Mouse (Mus musculus): ENCODE results near the gene Tescl. TPM values are rescaled to one million over a fixed set of nuclear protein-coding genes. Genes with fewer than 3 reads are reported as not detected.

The Tescl gene
- total and polyA plus RNA-seq, 3 experiments, result not detected

DNA sequence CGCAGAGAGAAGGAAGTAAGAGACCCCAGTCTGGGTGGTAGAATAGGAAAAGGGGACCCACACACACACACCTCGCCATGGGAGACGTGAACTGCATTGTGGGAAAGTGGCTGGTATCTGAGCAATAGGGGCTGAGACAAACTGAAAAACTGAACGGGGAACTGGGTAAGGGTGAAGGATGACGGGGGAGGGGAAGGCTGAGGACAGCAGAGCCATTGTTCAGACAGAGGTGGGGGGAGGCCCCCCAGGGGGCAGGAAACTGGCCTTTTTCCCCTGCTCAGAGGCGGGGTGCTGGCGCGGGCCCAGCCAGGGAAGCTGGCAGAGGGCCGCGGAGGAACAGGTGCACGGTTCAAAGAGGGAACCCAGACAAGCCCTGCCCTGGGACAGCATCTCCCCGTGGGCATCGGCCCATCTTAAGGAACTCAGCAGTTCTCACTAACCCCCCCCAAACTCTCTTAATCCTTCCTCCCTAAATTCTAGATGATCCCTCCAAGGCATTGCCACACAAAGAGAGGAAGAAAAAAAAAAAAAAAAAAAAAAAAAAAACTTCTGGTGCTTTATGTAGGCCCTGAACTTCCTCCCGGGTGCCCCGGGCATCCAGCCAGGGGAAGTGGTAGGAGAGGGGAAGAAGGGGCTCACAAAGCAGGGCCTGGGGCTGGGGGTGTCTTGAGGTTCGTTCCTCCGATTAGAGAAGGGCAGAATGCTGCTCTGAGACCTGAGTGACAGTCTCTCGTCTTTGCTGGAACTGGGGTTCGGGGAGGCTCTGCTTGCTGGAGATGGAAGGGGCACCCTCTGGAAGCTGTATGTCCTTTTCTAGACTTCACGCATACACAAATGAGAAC lies 40.0 kb upstream of the Tescl start:
- peak; percentile 89 for DNase-seq (ENCODE audit: low read depth, low spot score)
- Histone ChIP-seq H3K4me1 (ENCODE audit: control insufficient read depth in 1 of 2, insufficient read depth in 2 of 2, low read length in 2 of 2) (peaks cover 16 to 61% of the 10 kb centered on the region in 2 experiments), H3K79me2 (ENCODE audit: control insufficient read depth, insufficient read depth, low read length, poor library complexity) (peaks cover 53% of the 10 kb centered on the region), H3K27me3 (ENCODE audit: control insufficient read depth in 1 of 2, insufficient read depth in 2 of 2, low read length in 2 of 2) (no peaks in the 10 kb centered on the region), H3K36me3 (ENCODE audit: control insufficient read depth in 1 of 2, insufficient read depth in 2 of 2, low read length in 2 of 2) (peaks cover 9 to 40% of the 10 kb centered on the region in 2 experiments), H3K27ac (ENCODE audit: control insufficient read depth, low read depth, low read length) (peak overlapping the region; percentile 97), H3K4me3 (ENCODE audit: control insufficient read depth in 1 of 2, insufficient read depth in 1 of 2, low read depth in 2 of 2, low read length in 2 of 2) (peak overlapping the region; percentile 74 to 90), H3K9ac (ENCODE audit: control insufficient read depth, low read depth, low read length, poor library complexity, severe bottlenecking) (peak overlapping the region; percentile 95), H3K9me3 (replicated peaks; ENCODE audit: insufficient read depth, low read length) (no peaks in the 10 kb centered on the region)
- TF ChIP-seq BHLHE40 (IDR thresholded peaks at IDR 0.05; ENCODE audit: borderline replicate concordance, low read depth, low read length) (no peak), POLR2AphosphoS5 (IDR thresholded peaks at IDR 0.05; ENCODE audit: borderline replicate concordance, low read depth, low read length) (no peak), POLR2A (IDR thresholded peaks at IDR 0.05; ENCODE audit: control insufficient read depth in 1 of 2, insufficient read depth in 1 of 2, low read depth in 1 of 2, low read length in 2 of 2, poor library complexity in 1 of 2) (peak in 1 of 2 experiments; percentile 61; a peak in 2 of 4 replicates), HCFC1 (IDR thresholded peaks at IDR 0.05; ENCODE audit: low read depth, low read length) (peak; percentile 59), E2F4 (IDR thresholded peaks at IDR 0.05; ENCODE audit: borderline replicate concordance, low read depth, low read length) (no peak), SIN3A (IDR thresholded peaks at IDR 0.05; ENCODE audit: low read length) (peak; percentile 70), ZMIZ1 (IDR thresholded peaks at IDR 0.05; ENCODE audit: low read depth, low read length) (no peak; the same call in 1 of the 2 replicates), TAL1 (IDR thresholded peaks at IDR 0.05; ENCODE audit: low read length) (no peak), GABPA (IDR thresholded peaks at IDR 0.05; ENCODE audit: low read depth, low read length) (no peak), ELF1 (IDR thresholded peaks at IDR 0.05; ENCODE audit: low read depth, low read length) (0 out of 2 replicates have a peak, but pooled peaks have one; percentile 21), MAX (IDR thresholded peaks at IDR 0.05; ENCODE audit: low read length) (peak; percentile 30; the same call in 1 of the 2 replicates), MYC (IDR thresholded peaks at IDR 0.05; ENCODE audit: low read depth, low read length) (peak; percentile 59; the same call in 1 of the 2 replicates), MYB (IDR thresholded peaks at IDR 0.05; ENCODE audit: low read depth, low read length) (peak; percentile 74), MAZ (IDR thresholded peaks at IDR 0.05; ENCODE audit: low read depth, low read length) (peak; percentile 94; the same call in 1 of the 2 replicates), CTCF (IDR thresholded peaks at IDR 0.05 in 2 of 3, conservative IDR thresholded peaks at IDR 0.05 in 1 of 3; ENCODE audit: control insufficient read depth in 1 of 3, insufficient read depth in 1 of 3, low read depth in 2 of 3, low read length in 3 of 3, poor library complexity in 1 of 3, severe bottlenecking in 1 of 3) (0 out of 6 replicates have a peak, but pooled peaks of 1 of the 3 experiments have one; percentile 1), CHD2 (IDR thresholded peaks at IDR 0.05; ENCODE audit: low read length) (peak; percentile 13; the same call in 1 of the 2 replicates), TBP (IDR thresholded peaks at IDR 0.05; ENCODE audit: low read depth, low read length) (peak; percentile 34; the same call in 1 of the 2 replicates), USF2 (IDR thresholded peaks at IDR 0.05; ENCODE audit: borderline replicate concordance in 1 of 2, insufficient read depth in 1 of 2, low read depth in 1 of 2, low read length in 2 of 2) (no peak), ZC3H11A (IDR thresholded peaks at IDR 0.05; ENCODE audit: low read depth, low read length) (no peak), NELFE (IDR thresholded peaks at IDR 0.05; ENCODE audit: low read depth, low read length) (peak; percentile 26; the same call in 1 of the 2 replicates), ZNF384 (IDR thresholded peaks at IDR 0.05; ENCODE audit: low read depth, low read length) (peak; percentile 98), KAT2A (conservative IDR thresholded peaks at IDR 0.05; ENCODE audit: low read depth, low read length) (no peak; the same call in 1 of the 2 replicates), GATA1 (IDR thresholded peaks at IDR 0.05; ENCODE audit: low read depth, low read length) (no peak), MXI1 (IDR thresholded peaks at IDR 0.05; ENCODE audit: low read depth, low read length) (peak; percentile 62), POLR2AphosphoS2 (IDR thresholded peaks at IDR 0.05; ENCODE audit: low read length) (no peak), MAFK (IDR thresholded peaks at IDR 0.05; ENCODE audit: borderline replicate concordance, low read depth, low read length) (no peak), USF1 (IDR thresholded peaks at IDR 0.05; ENCODE audit: low read depth, low read length) (no peak), RAD21 (IDR thresholded peaks at IDR 0.05; ENCODE audit: low read depth, low read length) (no peak), NRF1 (IDR thresholded peaks at IDR 0.05; ENCODE audit: insufficient read depth, low read depth, low read length, poor library complexity, severe bottlenecking) (no peak), ZKSCAN1 (IDR thresholded peaks at IDR 0.05; ENCODE audit: low read depth, low read length) (peak; percentile 56; the same call in 1 of the 2 replicates), SMC3 (IDR thresholded peaks at IDR 0.05; ENCODE audit: low read depth, low read length) (no peak), MEF2A (IDR thresholded peaks at IDR 0.05; ENCODE audit: extremely low read depth, insufficient replicate concordance, low read depth, low read length, poor library complexity, severe bottlenecking) (no peak), UBTF (IDR thresholded peaks at IDR 0.05; ENCODE audit: borderline replicate concordance, insufficient read depth, low read depth, low read length) (no peak), CHD1 (IDR thresholded peaks at IDR 0.05; ENCODE audit: low read depth, low read length) (peak; percentile 62; the same call in 1 of the 2 replicates), EP300 (IDR thresholded peaks at IDR 0.05; ENCODE audit: low read depth in 1 of 2, low read length in 2 of 2) (peak; percentile 43 to 66)

All from MEL (cell line).